Mouse (Mus musculus) heart, adult 2 months (tissue): ENCODE measurements around the gene Nlrp1a.

Source experiments
- CTCF ChIP-seq: fragments of 200-600 bp; IDR thresholded peaks from 2 replicates; pipeline ENCODE4 v1.8.1; 2022; ENCODE audit warnings: antibody characterized with exemption, mild to moderate bottlenecking, moderate library complexity
- POLR2A ChIP-seq: fragments of 200-500 bp; IDR thresholded peaks from 2 replicates; pipeline ENCODE4 v1.6.1; 2011; ENCODE audit warnings: mild to moderate bottlenecking, low read depth, low read length, control low read depth; ENCODE audit not compliant: insufficient read depth

DNA sequence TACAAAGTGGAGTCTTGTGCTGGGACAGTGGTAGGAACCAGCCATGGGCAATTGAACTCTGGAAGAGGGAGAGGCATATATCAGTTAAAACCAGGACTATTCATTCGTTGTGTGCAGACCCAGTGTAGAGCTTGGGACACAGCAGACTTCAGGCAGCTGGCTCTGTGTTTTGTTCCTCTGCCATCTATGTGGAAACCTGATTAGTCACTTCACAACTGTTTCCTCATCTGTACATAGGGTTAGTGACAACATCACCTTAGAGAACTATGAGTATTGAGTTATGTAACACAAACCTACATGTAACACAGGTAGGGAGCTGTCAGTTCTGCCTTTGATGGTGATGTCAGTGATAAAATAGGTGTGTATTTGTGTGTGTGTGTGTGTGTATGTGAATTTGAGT lies 19.6 kb upstream of the Nlrp1a start:
- TF ChIP-seq POLR2A (no peak), CTCF (no peak)
